Mouse (Mus musculus): ENCODE measurements around the gene Cst6.

GRCm38 (mm10) chr19:5295736-5296075 is 53.7 kb downstream of the Cst6 start:
- TF ChIP-seq CTCF (IDR thresholded peaks at IDR 0.05; ENCODE audit: low read depth, low read length) (no peak), POLR2A (IDR thresholded peaks at IDR 0.05; ENCODE audit: extremely low read depth, insufficient read depth, low read length) (no peak)
